ENCODE assay signal across 19 mouse cellular contexts in genomic region chr2:119388266-119388665, GRCm38 (mm10). TPM values are rescaled to one million over a fixed set of nuclear protein-coding genes. Genes with fewer than 3 reads are reported as not detected.
A peak's percentile ranks its signal among the peaks of the same experiment; 100 is the strongest.
DNase-seq lines count a peak whose midpoint lies in the region; ATAC-seq and TF ChIP-seq lines count a peak whose summit lies in the region.
"Had no signal": no experiment of that assay in that cellular context is flagged by ENCODE, and none has a peak within 500 bp of the region (broad histone marks: within the 10 kb centered on the region; RNA-seq: fewer than 3 reads in every experiment).

No protein-coding gene starts in this region.

- H3K4me1 ChIP-seq in heart, adult 2 months (ENCODE audit: control insufficient read depth, insufficient read depth, low read length): peaks cover 3% of the 10 kb centered on the region
- H3K4me1 ChIP-seq in midbrain, embryonic 13.5 days (replicated peaks): no peaks in the 10 kb centered on the region
- H3K4me1 ChIP-seq: embryonic facial prominence, embryonic 10.5 days; forebrain, embryonic 13.5 days; heart, embryonic 12.5 days; hindbrain, embryonic 15.5 days had no signal

- intact Hi-C loops in heart, adult 2 months (cut with DNase I): no loop called here
- intact Hi-C loops in heart, postnatal 36 days (cut with DNase I): no loop called here

- TF ChIP-seq POLR2A in heart, adult 2 months (IDR thresholded peaks at IDR 0.05; ENCODE audit: insufficient read depth, low read depth, low read length): no peak

- TF ChIP-seq EP300 in heart, adult 2 months (IDR thresholded peaks at IDR 0.05; ENCODE audit: insufficient read depth, low read depth, low read length): no peak

- peak overlapping the region; percentile 26; the same call in 1 of the 2 replicates for H3K27ac ChIP-seq in heart, adult 2 months
- no peak overlapping the region for H3K27ac ChIP-seq in midbrain, embryonic 13.5 days
- H3K27ac ChIP-seq: embryonic facial prominence, embryonic 10.5 days; forebrain, embryonic 13.5 days; hindbrain, embryonic 15.5 days had no signal

- H3K4me3 ChIP-seq in heart, adult 2 months: no peak overlapping the region
- no peak overlapping the region for H3K4me3 ChIP-seq in midbrain, embryonic 13.5 days (replicated peaks)
- H3K4me3 ChIP-seq: embryonic facial prominence, embryonic 10.5 days; forebrain, embryonic 13.5 days; heart, embryonic 12.5 days; hindbrain, embryonic 15.5 days had no signal

- 23% methylated on average over 1 of the region's 1 CpGs for whole genome bisulfite sequencing in heart, adult 2 months
- WGBS in midbrain, embryonic 13.5 days: 92% methylated on average over 1 of the region's 1 CpGs

- DNase-seq in frontal cortex, adult 2 months (ENCODE audit: extremely low spot score in 1 of 2, low spot score in 1 of 2): no peak
- no peak for DNase-seq in heart, adult 2 months
- DNase-seq in heart, postnatal 36 days: no peak
- peak; percentile 25 for DNase-seq in 3134 (ENCODE audit: extremely low read depth, insufficient read length, low spot score)
- DNase-seq in NIH3T3 (ENCODE audit: low read depth): peak; percentile 37
- DNase-seq in layer of hippocampus, adult 9-10 months (ENCODE audit: low spot score): no peak
- DNase-seq: adrenal gland, postnatal 25 days; cerebellum, adult 2 months; cerebellum, postnatal 10 days; forebrain, postnatal 0 days; gastrocnemius, postnatal 14 days; heart, adult 18-20 months; kidney, adult 11 months had no signal

- TF ChIP-seq CTCF in heart, adult 2 months (IDR thresholded peaks at IDR 0.05): no peak

- H3K79me2 ChIP-seq in heart, adult 2 months (replicated peaks; ENCODE audit: control insufficient read depth, insufficient read depth, low read length): no peaks in the 10 kb centered on the region

- H3K27me3 ChIP-seq in heart, adult 2 months (ENCODE audit: control insufficient read depth, insufficient read depth, low read length): no peaks in the 10 kb centered on the region
- H3K27me3 ChIP-seq in midbrain, embryonic 13.5 days: no peaks in the 10 kb centered on the region
- H3K27me3 ChIP-seq: forebrain, embryonic 13.5 days; heart, embryonic 12.5 days; hindbrain, embryonic 15.5 days had no signal

- no peak overlapping the region for H3K4me2 ChIP-seq in midbrain, embryonic 13.5 days (replicated peaks)
- H3K4me2 ChIP-seq: forebrain, embryonic 13.5 days; heart, embryonic 12.5 days; hindbrain, embryonic 15.5 days had no signal

- H3K9ac ChIP-seq in heart, adult 2 months (ENCODE audit: low read depth, low read length): peak overlapping the region; percentile 25; the same call in 1 of the 2 replicates
- no peak overlapping the region for H3K9ac ChIP-seq in midbrain, embryonic 13.5 days (replicated peaks)
- H3K9ac ChIP-seq: forebrain, embryonic 13.5 days; forebrain, postnatal 0 days; heart, embryonic 12.5 days; hindbrain, embryonic 15.5 days had no signal

- H3K9me3 ChIP-seq in midbrain, embryonic 13.5 days: no peaks in the 10 kb centered on the region
- H3K9me3 ChIP-seq: embryonic facial prominence, embryonic 10.5 days; forebrain, embryonic 13.5 days; heart, embryonic 12.5 days; hindbrain, embryonic 15.5 days had no signal

- peak; percentile 65; the same call in 1 of the 2 replicates for ATAC-seq in frontal cortex, adult (ENCODE audit: low TSS enrichment)
- no peak for ATAC-seq in midbrain, embryonic 13.5 days
- ATAC-seq: forebrain, embryonic 13.5 days; forebrain, postnatal 0 days had no signal

- H3K36me3 ChIP-seq in heart, adult 2 months (ENCODE audit: control insufficient read depth, insufficient read depth, low read length): peaks cover 9% of the 10 kb centered on the region
- peaks cover 51% of the 10 kb centered on the region for H3K36me3 ChIP-seq in midbrain, embryonic 13.5 days

RNA-seq across cellular contexts. Expression of gene Chac1, which starts 37.2 kb away (rescaled TPM):
- polyA plus RNA-seq in frontal cortex, adult 2 months (2012; rRNA removed): 7.1 and 7.6 TPM in 2 replicates
- total RNA-seq in heart, adult 2 months (2021): 10 to 100 TPM in 1 of 2 experiments, 1 to 10 TPM in 1; 5.6 to 13.7 TPM
- 6.2 and 8.1 TPM in 2 replicates for polyA plus RNA-seq in heart, adult 2 months (2012; rRNA removed)
- 10 to 100 TPM; 11.3 to 12.3 TPM for total RNA-seq in heart, postnatal 36 days (2021)
- 4.0 and 4.3 TPM in 2 replicates for polyA plus RNA-seq in midbrain, embryonic 13.5 days (2015; fragmentation: Nextera tagmentation; extraction: Ambion mirVana)

Comparison
In these comparisons a context has a peak if more than half of its experiments do, and no peak if none do; other contexts are left out.
1. DNase-seq: peak in 3134 (single experiment) and NIH3T3 (single experiment); none in frontal cortex, adult 2 months (0 of 2), heart, adult 2 months (0 of 2), heart, postnatal 36 days (0 of 2) and layer of hippocampus, adult 9-10 months (single experiment).